Mouse (Mus musculus): ENCODE data around the gene Phtf1. TPM values are rescaled to one million over a fixed set of nuclear protein-coding genes. Genes with fewer than 3 reads are reported as not detected.

Phtf1 gene
- polyA plus RNA-seq, 1 experiment, result 10.0 TPM

DNA sequence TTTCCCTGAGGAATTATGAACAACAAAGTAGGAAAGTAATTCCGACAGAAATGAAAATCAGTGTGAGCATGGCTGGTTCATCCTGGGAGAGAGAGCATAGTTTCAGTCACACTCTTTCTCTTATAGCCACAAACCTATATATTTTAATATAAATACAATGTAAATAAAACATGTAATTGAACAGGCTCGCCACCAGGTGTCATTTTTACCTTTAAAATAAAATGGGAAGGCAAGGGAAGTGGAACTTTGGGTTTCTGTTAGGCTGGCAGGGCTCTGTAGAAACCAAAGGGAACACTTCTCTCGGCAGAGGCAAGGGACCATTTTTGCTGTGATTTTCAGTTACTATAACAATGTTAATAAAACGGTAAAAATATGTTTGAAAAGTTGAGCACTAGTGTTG lies 51.5 kb downstream of the Phtf1 start:
- Histone ChIP-seq H3K79me3 (ENCODE audit: low read depth) (no peaks in the 10 kb centered on the region), H3K79me2 (ENCODE audit: control insufficient read depth, insufficient read depth) (no peaks in the 10 kb centered on the region), H3ac (ENCODE audit: control insufficient read depth, insufficient read length, low read depth) (no peak overlapping the region), H3K36me3 (ENCODE audit: control insufficient read depth, insufficient read depth) (peaks cover 71% of the 10 kb centered on the region), H3K4me3 (ENCODE audit: insufficient read depth, poor library complexity, severe bottlenecking) (no peak overlapping the region), H3K27me3 (ENCODE audit: control insufficient read depth, insufficient read depth, insufficient read length) (no peaks in the 10 kb centered on the region)
- TF ChIP-seq MAX (IDR thresholded peaks at IDR 0.05) (no peak), MYOD1 (IDR thresholded peaks at IDR 0.05; ENCODE audit: control insufficient read depth, insufficient read length, low read depth) (no peak), CTCF (IDR thresholded peaks at IDR 0.05; ENCODE audit: control insufficient read depth, insufficient read depth, insufficient read length) (no peak), FOSL1 (IDR thresholded peaks at IDR 0.05; ENCODE audit: insufficient read depth, low read length, poor library complexity, severe bottlenecking) (no peak), USF1 (IDR thresholded peaks at IDR 0.05; ENCODE audit: low read depth) (no peak), CEBPB (IDR thresholded peaks at IDR 0.05; ENCODE audit: low read depth) (no peak), MYOG (IDR thresholded peaks at IDR 0.05; ENCODE audit: control insufficient read depth, extremely low read depth, insufficient read length) (no peak)

DNA sequence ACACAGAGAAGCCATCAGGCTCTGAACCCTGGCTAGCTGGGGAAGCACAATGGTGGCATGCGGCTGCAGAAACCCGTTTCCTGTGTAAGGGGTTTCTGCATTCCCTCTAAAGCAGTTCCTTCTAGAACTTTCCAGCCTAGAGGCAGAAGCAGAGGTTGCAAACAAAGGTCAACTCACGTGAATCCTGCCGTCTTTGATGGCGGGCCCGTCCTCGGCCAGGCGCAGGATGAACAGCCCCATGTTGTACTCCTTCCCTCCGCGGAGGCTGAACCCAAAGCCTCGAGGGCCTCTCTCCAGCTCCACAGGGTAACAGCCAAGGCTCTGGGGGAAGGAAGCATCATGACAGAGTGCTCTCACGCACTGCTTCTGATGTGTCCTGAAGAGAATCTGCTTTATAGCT lies 52.2 kb downstream of the Phtf1 start:
- H3ac ChIP-seq (ENCODE audit: control insufficient read depth, insufficient read length, low read depth), result no peak overlapping the region
- H3K79me2 ChIP-seq (ENCODE audit: control insufficient read depth, insufficient read depth), result no peaks in the 10 kb centered on the region
- no peak overlapping the region for H3K4me3 ChIP-seq (ENCODE audit: insufficient read depth, poor library complexity, severe bottlenecking)
- no peaks in the 10 kb centered on the region for H3K79me3 ChIP-seq (ENCODE audit: low read depth)
- TF ChIP-seq FOSL1 (IDR thresholded peaks at IDR 0.05; ENCODE audit: insufficient read depth, low read length, poor library complexity, severe bottlenecking), result no peak
- no peak for TF ChIP-seq CEBPB (IDR thresholded peaks at IDR 0.05; ENCODE audit: low read depth)
- TF ChIP-seq MYOG (IDR thresholded peaks at IDR 0.05; ENCODE audit: control insufficient read depth, extremely low read depth, insufficient read length), result no peak
- TF ChIP-seq CTCF (IDR thresholded peaks at IDR 0.05; ENCODE audit: control insufficient read depth, insufficient read depth, insufficient read length), result no peak
- TF ChIP-seq MAX (IDR thresholded peaks at IDR 0.05), result no peak
- no peak for TF ChIP-seq MYOD1 (IDR thresholded peaks at IDR 0.05; ENCODE audit: control insufficient read depth, insufficient read length, low read depth)
- no peak for TF ChIP-seq USF1 (IDR thresholded peaks at IDR 0.05; ENCODE audit: low read depth)
- peaks cover 66% of the 10 kb centered on the region for H3K36me3 ChIP-seq (ENCODE audit: control insufficient read depth, insufficient read depth)
- H3K27me3 ChIP-seq (ENCODE audit: control insufficient read depth, insufficient read depth, insufficient read length), result no peaks in the 10 kb centered on the region

DNA sequence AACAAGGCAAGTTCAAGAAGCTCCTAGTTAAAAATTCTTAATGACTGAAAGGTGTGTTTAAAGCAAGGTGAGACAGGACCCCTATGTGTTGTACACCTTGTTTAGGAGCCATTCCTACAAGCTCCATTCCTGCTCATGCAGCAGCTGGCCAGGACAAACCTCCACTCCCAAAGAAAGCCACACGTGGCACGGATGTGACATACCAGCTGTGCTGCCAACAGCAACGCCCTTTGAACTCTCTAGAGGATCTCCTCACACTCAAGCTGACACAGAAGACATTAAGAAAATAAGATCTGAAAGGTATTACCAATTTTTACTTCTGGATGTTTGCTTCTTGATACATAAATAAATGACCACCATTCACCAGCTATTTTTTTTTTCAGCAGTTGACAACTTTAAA lies 59.0 kb downstream of the Phtf1 start:
- Histone ChIP-seq H3K36me3 (ENCODE audit: control insufficient read depth, insufficient read depth) (peaks cover 23% of the 10 kb centered on the region), H3K27me3 (ENCODE audit: control insufficient read depth, insufficient read depth, insufficient read length) (no peaks in the 10 kb centered on the region), H3ac (ENCODE audit: control insufficient read depth, insufficient read length, low read depth) (no peak overlapping the region), H3K79me3 (ENCODE audit: low read depth) (no peaks in the 10 kb centered on the region), H3K4me3 (ENCODE audit: insufficient read depth, poor library complexity, severe bottlenecking) (no peak overlapping the region), H3K79me2 (ENCODE audit: control insufficient read depth, insufficient read depth) (no peaks in the 10 kb centered on the region)
- TF ChIP-seq FOSL1 (IDR thresholded peaks at IDR 0.05; ENCODE audit: insufficient read depth, low read length, poor library complexity, severe bottlenecking), result no peak
- TF ChIP-seq USF1 (IDR thresholded peaks at IDR 0.05; ENCODE audit: low read depth), result no peak
- TF ChIP-seq CTCF (IDR thresholded peaks at IDR 0.05; ENCODE audit: control insufficient read depth, insufficient read depth, insufficient read length), result no peak
- no peak for TF ChIP-seq CEBPB (IDR thresholded peaks at IDR 0.05; ENCODE audit: low read depth)
- no peak for TF ChIP-seq MYOD1 (IDR thresholded peaks at IDR 0.05; ENCODE audit: control insufficient read depth, insufficient read length, low read depth)
- no peak for TF ChIP-seq MYOG (IDR thresholded peaks at IDR 0.05; ENCODE audit: control insufficient read depth, extremely low read depth, insufficient read length)
- TF ChIP-seq MAX (IDR thresholded peaks at IDR 0.05), result no peak

DNA sequence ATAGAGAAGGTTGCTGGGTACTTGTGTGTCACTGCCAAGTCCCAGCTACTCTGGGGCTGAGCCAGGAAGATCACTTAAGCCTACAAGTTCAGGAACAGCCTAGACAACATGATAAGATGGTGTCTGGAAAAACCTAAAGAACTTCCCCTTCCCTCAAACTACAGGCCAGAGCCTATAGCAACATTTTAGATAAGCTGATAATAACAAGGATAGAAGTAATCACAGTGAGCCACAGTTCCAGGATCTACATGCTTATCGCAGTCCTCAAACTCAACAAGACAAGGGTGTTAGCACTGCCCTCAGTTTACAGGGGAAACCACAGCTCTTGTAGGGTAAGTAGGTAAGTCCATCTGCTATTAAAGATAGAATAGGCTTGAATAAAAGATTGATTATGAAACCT lies 64.2 kb downstream of the Phtf1 start:
- H3K27me3 ChIP-seq (ENCODE audit: control insufficient read depth, insufficient read depth, insufficient read length), result no peaks in the 10 kb centered on the region
- no peak overlapping the region for H3K4me3 ChIP-seq (ENCODE audit: insufficient read depth, poor library complexity, severe bottlenecking)
- TF ChIP-seq USF1 (IDR thresholded peaks at IDR 0.05; ENCODE audit: low read depth), result no peak
- no peak for TF ChIP-seq CTCF (IDR thresholded peaks at IDR 0.05; ENCODE audit: control insufficient read depth, insufficient read depth, insufficient read length)
- TF ChIP-seq MYOG (IDR thresholded peaks at IDR 0.05; ENCODE audit: control insufficient read depth, extremely low read depth, insufficient read length), result no peak
- no peak for TF ChIP-seq FOSL1 (IDR thresholded peaks at IDR 0.05; ENCODE audit: insufficient read depth, low read length, poor library complexity, severe bottlenecking)
- TF ChIP-seq CEBPB (IDR thresholded peaks at IDR 0.05; ENCODE audit: low read depth), result no peak
- TF ChIP-seq MAX (IDR thresholded peaks at IDR 0.05), result no peak
- TF ChIP-seq MYOD1 (IDR thresholded peaks at IDR 0.05; ENCODE audit: control insufficient read depth, insufficient read length, low read depth), result no peak
- no peaks in the 10 kb centered on the region for H3K79me2 ChIP-seq (ENCODE audit: control insufficient read depth, insufficient read depth)
- no peaks in the 10 kb centered on the region for H3K79me3 ChIP-seq (ENCODE audit: low read depth)
- H3K36me3 ChIP-seq (ENCODE audit: control insufficient read depth, insufficient read depth), result peaks cover 21% of the 10 kb centered on the region
- no peak overlapping the region for H3ac ChIP-seq (ENCODE audit: control insufficient read depth, insufficient read length, low read depth)

DNA sequence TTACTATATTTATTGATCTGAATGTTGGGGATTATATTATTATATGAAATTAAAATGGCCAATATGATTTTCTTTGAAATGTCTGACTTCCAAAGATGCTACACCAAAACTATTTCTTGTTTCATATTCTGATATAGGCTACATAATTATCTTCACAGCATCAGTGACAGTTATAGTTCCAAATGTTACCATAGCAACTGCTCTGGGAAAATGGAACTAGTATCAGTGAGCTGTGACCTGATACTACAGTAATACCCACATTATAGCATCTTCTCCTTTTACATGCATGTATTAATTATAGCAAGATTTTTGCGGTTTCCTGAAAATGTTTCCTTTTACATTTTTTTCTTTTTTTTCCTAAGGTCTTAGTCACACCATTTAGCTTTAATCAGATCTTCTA lies 64.8 kb downstream of the Phtf1 start:
- TF ChIP-seq MYOG (IDR thresholded peaks at IDR 0.05; ENCODE audit: control insufficient read depth, extremely low read depth, insufficient read length) (no peak), CEBPB (IDR thresholded peaks at IDR 0.05; ENCODE audit: low read depth) (no peak), MYOD1 (IDR thresholded peaks at IDR 0.05; ENCODE audit: control insufficient read depth, insufficient read length, low read depth) (no peak), USF1 (IDR thresholded peaks at IDR 0.05; ENCODE audit: low read depth) (no peak), MAX (IDR thresholded peaks at IDR 0.05) (no peak), FOSL1 (IDR thresholded peaks at IDR 0.05; ENCODE audit: insufficient read depth, low read length, poor library complexity, severe bottlenecking) (no peak), CTCF (IDR thresholded peaks at IDR 0.05; ENCODE audit: control insufficient read depth, insufficient read depth, insufficient read length) (no peak)

More for the DNA sequence above, 64.8 kb downstream of the Phtf1 start:
- Histone ChIP-seq H3K36me3 (ENCODE audit: control insufficient read depth, insufficient read depth) (peaks cover 20% of the 10 kb centered on the region), H3ac (ENCODE audit: control insufficient read depth, insufficient read length, low read depth) (no peak overlapping the region), H3K4me3 (ENCODE audit: insufficient read depth, poor library complexity, severe bottlenecking) (no peak overlapping the region), H3K79me3 (ENCODE audit: low read depth) (no peaks in the 10 kb centered on the region), H3K27me3 (ENCODE audit: control insufficient read depth, insufficient read depth, insufficient read length) (no peaks in the 10 kb centered on the region), H3K79me2 (ENCODE audit: control insufficient read depth, insufficient read depth) (no peaks in the 10 kb centered on the region)

Measured in C2C12 (cell line).